Mouse (Mus musculus): Measurements from ENCODE around the gene Celsr3. TPM values are rescaled to one million over a fixed set of nuclear protein-coding genes. Genes with fewer than 3 reads are reported as not detected.
A peak's percentile ranks its signal among the peaks of the same experiment; 100 is the strongest.

Gene Celsr3
- polyA plus RNA-seq, 1 experiment from 2014 or later = 0.08 TPM

DNA sequence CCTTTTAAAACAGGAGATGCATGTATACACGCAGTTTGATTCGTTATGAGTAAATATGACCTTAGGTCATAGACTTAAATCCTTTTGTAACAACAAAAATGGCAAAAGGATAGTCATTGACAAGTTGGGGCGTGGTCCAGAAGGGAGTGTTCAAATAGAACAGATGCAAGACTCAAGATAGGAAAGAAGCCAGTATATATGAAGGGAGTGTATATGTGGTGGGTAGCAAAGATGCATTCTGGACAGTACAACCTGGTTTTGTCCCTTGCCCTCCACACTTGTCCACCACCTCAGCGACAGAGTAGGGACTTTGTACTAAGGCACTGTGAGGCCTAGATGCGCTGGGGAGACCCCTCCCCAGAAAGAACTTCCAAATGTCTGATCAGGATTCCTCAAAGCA is 18.4 kb upstream of the Celsr3 start:
- H3K4me2 ChIP-seq = peak overlapping the region; percentile 80; the same call in 1 of the 2 replicates
- peaks cover 60% of the 10 kb centered on the region for H3K36me3 ChIP-seq
- no peak overlapping the region; the same call in 1 of the 2 replicates for H3K9ac ChIP-seq
- H3K4me1 ChIP-seq (replicated peaks) = peaks cover 43% of the 10 kb centered on the region
- 0 out of 2 replicates have a peak, but pooled peaks have one; percentile 34 for ATAC-seq (ENCODE audit: insufficient number of reproducible peaks, low FRiP score)
- 66% methylated on average over 5 of the region's 5 CpGs for WGBS
- no peaks in the 10 kb centered on the region for H3K27me3 ChIP-seq (replicated peaks)
- no peaks in the 10 kb centered on the region for H3K9me3 ChIP-seq (replicated peaks)
- H3K4me3 ChIP-seq = no peak overlapping the region
- no peak overlapping the region for H3K27ac ChIP-seq (ENCODE audit: poor library complexity, severe bottlenecking)

- H3K4me1 ChIP-seq (replicated peaks) = peaks cover 43% of the 10 kb centered on the region
- H3K9me3 ChIP-seq (replicated peaks) = no peaks in the 10 kb centered on the region
- H3K36me3 ChIP-seq = peaks cover 63% of the 10 kb centered on the region
- H3K27me3 ChIP-seq (replicated peaks) = no peaks in the 10 kb centered on the region
- ATAC-seq (ENCODE audit: insufficient number of reproducible peaks, low FRiP score) = peak; percentile 89
- H3K4me2 ChIP-seq = peak within 1 kb of the TSS; percentile 80
- H3K9ac ChIP-seq = peak within 1 kb of the TSS; percentile 75
- H3K27ac ChIP-seq (ENCODE audit: poor library complexity, severe bottlenecking) = peak within 1 kb of the TSS; percentile 3; the same call in 1 of the 2 replicates
- under 1% methylated on average over 62 of the region's 62 CpGs for WGBS
- H3K4me3 ChIP-seq = peak within 1 kb of the TSS; percentile 61
Measured at GRCm38 (mm10) chr9:108808163-108808665, 17.9 kb upstream of the Celsr3 start, which contains the start of gene Nckipsd. TSS of gene Nckipsd (plus strand) at chr9:108808368.

- H3K4me1 ChIP-seq (replicated peaks) = peaks cover 43% of the 10 kb centered on the region
- peaks cover 63% of the 10 kb centered on the region for H3K36me3 ChIP-seq
- H3K9me3 ChIP-seq (replicated peaks) = no peaks in the 10 kb centered on the region
- no peak for ATAC-seq (ENCODE audit: insufficient number of reproducible peaks, low FRiP score)
- H3K27ac ChIP-seq (ENCODE audit: poor library complexity, severe bottlenecking) = no peak overlapping the region
- no peaks in the 10 kb centered on the region for H3K27me3 ChIP-seq (replicated peaks)
- H3K9ac ChIP-seq = peak overlapping the region; percentile 75; the same call in 1 of the 2 replicates
- peak overlapping the region; percentile 80 for H3K4me2 ChIP-seq
- 40% methylated on average over 5 of the region's 5 CpGs for WGBS
- H3K4me3 ChIP-seq = peak overlapping the region; percentile 61
Measured at GRCm38 (mm10) chr9:108809188-108809587, 16.9 kb upstream of the Celsr3 start.

GRCm38 (mm10) chr9:108809723-108810122 is 16.4 kb upstream of the Celsr3 start:
- no peak for ATAC-seq (ENCODE audit: insufficient number of reproducible peaks, low FRiP score)
- Histone ChIP-seq H3K27me3 (replicated peaks) (no peaks in the 10 kb centered on the region), H3K4me3 (no peak overlapping the region), H3K4me2 (peak overlapping the region; percentile 80), H3K4me1 (replicated peaks) (peaks cover 43% of the 10 kb centered on the region), H3K9ac (no peak overlapping the region), H3K9me3 (replicated peaks) (no peaks in the 10 kb centered on the region), H3K27ac (ENCODE audit: poor library complexity, severe bottlenecking) (no peak overlapping the region), H3K36me3 (peaks cover 63% of the 10 kb centered on the region)
- WGBS = 75% methylated on average over 6 of the region's 6 CpGs

DNA sequence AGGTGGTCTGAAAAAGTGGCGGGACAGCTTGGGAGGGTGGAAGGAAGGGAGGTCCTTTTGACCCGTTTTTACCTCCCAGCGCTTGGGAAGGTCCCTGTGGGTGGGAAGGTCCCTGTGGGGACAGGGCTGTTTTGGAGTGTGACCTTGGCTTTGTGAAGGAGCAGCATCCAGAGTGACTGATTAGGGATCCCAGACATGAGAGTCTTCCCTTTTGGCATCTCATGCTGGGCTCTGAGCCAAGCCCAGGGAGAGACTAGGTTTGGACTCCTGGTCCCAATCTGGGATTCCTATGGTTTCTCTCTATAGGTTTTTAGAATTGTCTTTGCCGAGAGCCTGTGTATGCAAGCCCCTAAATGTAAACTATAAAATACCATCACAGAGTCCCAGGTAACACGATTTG is 15.6 kb upstream of the Celsr3 start:
- Histone ChIP-seq H3K4me2 (no peak overlapping the region), H3K9ac (no peak overlapping the region), H3K27me3 (replicated peaks) (no peaks in the 10 kb centered on the region), H3K4me1 (replicated peaks) (peaks cover 40% of the 10 kb centered on the region), H3K36me3 (peaks cover 63% of the 10 kb centered on the region), H3K9me3 (replicated peaks) (no peaks in the 10 kb centered on the region), H3K27ac (ENCODE audit: poor library complexity, severe bottlenecking) (no peak overlapping the region), H3K4me3 (no peak overlapping the region)
- WGBS = 72% methylated on average over 5 of the region's 5 CpGs
- no peak for ATAC-seq (ENCODE audit: insufficient number of reproducible peaks, low FRiP score)

DNA sequence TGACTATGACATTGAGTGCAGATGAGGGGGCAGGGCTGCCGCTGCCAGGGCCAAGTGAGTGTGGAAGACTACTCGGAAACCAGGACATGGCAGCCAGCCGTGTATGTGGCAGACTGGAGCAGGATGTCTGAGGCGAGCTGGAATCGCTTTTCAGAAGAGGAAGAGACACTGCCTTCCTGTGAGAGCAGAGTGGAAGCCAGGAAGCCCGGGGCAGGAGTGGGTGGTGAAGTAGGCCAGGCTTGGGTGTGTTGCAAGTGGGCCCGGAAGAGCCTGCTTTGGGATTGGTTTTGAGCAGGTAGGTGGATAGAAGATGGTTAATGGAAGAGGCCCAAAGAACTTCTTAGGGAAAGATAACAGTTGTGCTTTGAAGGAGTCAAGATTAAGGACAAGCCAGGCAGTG is 10.6 kb upstream of the Celsr3 start:
- WGBS = 79% methylated on average over 7 of the region's 7 CpGs
- Histone ChIP-seq H3K36me3 (peaks cover 72% of the 10 kb centered on the region), H3K4me2 (no peak overlapping the region), H3K4me1 (replicated peaks) (peaks cover under 1% of the 10 kb centered on the region; the same call in 1 of the 2 replicates), H3K27me3 (replicated peaks) (0 out of 2 replicates have a peak, but pooled peaks cover 7% of the 10 kb centered on the region), H3K9me3 (replicated peaks) (no peaks in the 10 kb centered on the region), H3K27ac (ENCODE audit: poor library complexity, severe bottlenecking) (no peak overlapping the region), H3K4me3 (no peak overlapping the region), H3K9ac (no peak overlapping the region)
- ATAC-seq (ENCODE audit: insufficient number of reproducible peaks, low FRiP score) = no peak

DNA sequence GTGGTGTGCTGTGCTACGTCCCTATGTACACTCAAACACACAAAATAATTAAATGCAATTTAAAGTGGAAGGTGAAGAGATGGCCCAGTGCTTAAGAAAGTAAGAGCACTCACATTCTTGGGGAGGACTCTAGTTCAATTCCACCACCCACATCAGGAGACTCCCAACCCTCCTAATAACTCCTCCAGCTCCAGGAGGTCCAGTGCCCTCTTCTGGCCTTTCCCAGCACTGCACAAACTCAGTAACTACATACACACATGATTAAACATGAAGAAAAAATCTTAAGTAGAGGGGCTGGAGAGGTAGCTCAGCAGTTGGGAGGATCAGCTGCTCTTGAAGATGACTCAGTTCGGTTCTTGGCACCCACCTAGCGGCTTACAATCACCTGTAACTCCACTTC is 6.6 kb upstream of the Celsr3 start:
- Histone ChIP-seq H3K27ac (ENCODE audit: poor library complexity, severe bottlenecking) (no peak overlapping the region), H3K9ac (no peak overlapping the region), H3K36me3 (peaks cover 39% of the 10 kb centered on the region), H3K4me2 (no peak overlapping the region), H3K27me3 (replicated peaks) (peaks cover 31% of the 10 kb centered on the region), H3K9me3 (replicated peaks) (no peaks in the 10 kb centered on the region), H3K4me1 (replicated peaks) (no peaks in the 10 kb centered on the region), H3K4me3 (no peak overlapping the region)
- ATAC-seq (ENCODE audit: insufficient number of reproducible peaks, low FRiP score) = no peak
- 59% methylated on average over 3 of the region's 3 CpGs for WGBS

- no peak overlapping the region for H3K4me3 ChIP-seq
- peaks cover 34% of the 10 kb centered on the region for H3K36me3 ChIP-seq
- no peak for ATAC-seq (ENCODE audit: insufficient number of reproducible peaks, low FRiP score)
- no peaks in the 10 kb centered on the region for H3K4me1 ChIP-seq (replicated peaks)
- H3K9ac ChIP-seq = no peak overlapping the region
- 60% methylated on average over 5 of the region's 5 CpGs for WGBS
- peaks cover 37% of the 10 kb centered on the region for H3K27me3 ChIP-seq (replicated peaks)
- H3K4me2 ChIP-seq = no peak overlapping the region
- H3K9me3 ChIP-seq (replicated peaks) = no peaks in the 10 kb centered on the region
- no peak overlapping the region for H3K27ac ChIP-seq (ENCODE audit: poor library complexity, severe bottlenecking)
Measured at GRCm38 (mm10) chr9:108820077-108820476, 6.0 kb upstream of the Celsr3 start.

DNA sequence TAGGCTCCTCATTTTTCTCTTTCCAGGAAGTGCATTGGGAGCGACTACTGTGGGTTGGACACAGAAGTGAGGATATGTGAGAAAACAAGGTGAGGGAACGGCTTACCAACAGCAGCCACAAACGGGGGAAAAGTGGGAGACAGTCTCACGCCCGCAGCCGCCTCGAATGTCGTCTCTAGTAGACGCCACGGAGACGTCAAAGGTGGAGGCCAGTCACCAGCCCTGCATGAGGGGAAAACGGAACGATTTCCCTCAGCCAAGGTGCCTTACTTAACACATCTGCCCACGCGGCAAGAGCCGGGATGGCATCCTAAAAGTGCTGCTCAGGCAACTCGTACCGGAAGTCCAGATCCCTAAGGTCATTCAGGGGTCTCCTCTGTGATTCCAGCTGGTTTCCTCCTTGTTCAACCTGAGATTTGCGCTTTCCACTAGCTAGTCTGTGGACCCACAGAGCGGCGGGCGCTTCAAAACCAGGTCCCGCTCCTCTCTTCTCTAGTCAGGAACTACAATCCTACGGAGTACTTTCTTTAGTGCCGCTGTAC is 1.9 kb upstream of the Celsr3 start:
- H3K36me3 ChIP-seq = no peaks in the 10 kb centered on the region
- H3K27ac ChIP-seq (ENCODE audit: poor library complexity, severe bottlenecking) = no peak overlapping the region
- peaks cover 76% of the 10 kb centered on the region for H3K27me3 ChIP-seq (replicated peaks)
- H3K9me3 ChIP-seq (replicated peaks) = no peaks in the 10 kb centered on the region
- peaks cover 14% of the 10 kb centered on the region for H3K4me1 ChIP-seq (replicated peaks)
- H3K4me3 ChIP-seq = no peak overlapping the region
- ATAC-seq (ENCODE audit: insufficient number of reproducible peaks, low FRiP score) = no peak
- H3K4me2 ChIP-seq = no peak overlapping the region
- no peak overlapping the region for H3K9ac ChIP-seq
- 5% methylated on average over 25 of the region's 25 CpGs for WGBS

DNA sequence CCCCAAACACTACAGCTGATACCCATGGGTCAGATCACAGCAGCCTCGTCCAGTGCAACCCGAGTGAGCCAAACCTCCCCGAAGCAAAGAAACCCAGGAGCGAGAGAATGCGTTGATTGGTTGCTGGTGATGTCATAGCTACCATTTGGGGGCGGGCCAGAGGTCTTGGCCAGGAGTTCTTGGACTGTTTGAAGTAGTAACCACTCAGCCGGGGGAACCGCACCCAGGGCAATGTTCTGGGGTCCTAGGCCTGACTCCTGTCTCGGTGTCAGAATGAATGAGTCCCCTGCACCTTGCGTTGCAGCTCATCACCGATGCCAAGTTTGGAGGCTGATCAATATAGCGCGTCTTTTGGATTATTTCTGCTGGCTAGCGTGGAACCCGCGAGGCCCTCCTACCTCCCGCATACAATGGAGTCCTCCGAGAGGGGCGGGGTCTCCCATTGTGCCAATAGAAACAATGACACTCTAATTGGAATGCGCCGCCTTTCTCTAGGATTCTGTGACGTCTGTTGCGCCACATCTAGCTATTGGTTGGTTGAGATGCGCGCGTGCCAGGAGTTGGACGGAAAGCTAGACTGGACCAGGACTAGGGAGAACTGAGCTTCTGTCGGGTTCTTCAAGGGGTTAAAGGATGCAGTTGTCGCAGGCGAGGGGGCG is 1.2 kb upstream of the Celsr3 start:
- Histone ChIP-seq H3K27me3 (replicated peaks) (peaks cover 83% of the 10 kb centered on the region), H3K9me3 (replicated peaks) (no peaks in the 10 kb centered on the region), H3K27ac (ENCODE audit: poor library complexity, severe bottlenecking) (no peak overlapping the region), H3K4me2 (no peak overlapping the region), H3K4me3 (no peak overlapping the region), H3K4me1 (replicated peaks) (peaks cover 14% of the 10 kb centered on the region), H3K36me3 (no peaks in the 10 kb centered on the region), H3K9ac (no peak overlapping the region)
- 1% methylated on average over 31 of the region's 31 CpGs for WGBS
- no peak for ATAC-seq (ENCODE audit: insufficient number of reproducible peaks, low FRiP score)

GRCm38 (mm10) chr9:108826700-108827340 is 700 bp downstream of the Celsr3 start:
- peak; percentile 47; the same call in 1 of the 2 replicates for ATAC-seq (ENCODE audit: insufficient number of reproducible peaks, low FRiP score)
- H3K4me3 ChIP-seq = peak overlapping the region; percentile 40
- peaks cover 88% of the 10 kb centered on the region for H3K27me3 ChIP-seq (replicated peaks)
- H3K9me3 ChIP-seq (replicated peaks) = no peaks in the 10 kb centered on the region
- WGBS = 4% methylated on average over 39 of the region's 39 CpGs
- no peak overlapping the region for H3K27ac ChIP-seq (ENCODE audit: poor library complexity, severe bottlenecking)
- H3K36me3 ChIP-seq = no peaks in the 10 kb centered on the region
- no peak overlapping the region for H3K9ac ChIP-seq
- peaks cover 20% of the 10 kb centered on the region for H3K4me1 ChIP-seq (replicated peaks)
- H3K4me2 ChIP-seq = peak overlapping the region; percentile 83

Data from heart, embryonic 12.5 days (tissue).